Mouse (Mus musculus) forebrain, embryonic 11.5 days (tissue): Measurements from ENCODE around the gene Lrrn1. TPM values are rescaled to one million over a fixed set of nuclear protein-coding genes. Genes with fewer than 3 reads are reported as not detected.

Source experiments
- ATAC-seq: fragments of 200-750 bp; cut with Nextera tagmentation; replicated peaks from 2 replicates; pipeline ENCODE4 v1.8.0; 2017; ENCODE audit warnings: moderate TSS enrichment; ENCODE audit not compliant: low FRiP score
- DNase-seq: peaks from one replicate; pipeline ENCODE4 v3.0.0-alpha.2; 2017; ENCODE audit warnings: low spot score
- H3K27ac ChIP-seq: fragments of 300-500 bp; sonication (generic); 2 replicates; pipeline ENCODE4 v1.5.1; 2014; ENCODE audit warnings: low read depth, low read length
- H3K27me3 ChIP-seq: fragments of 300-500 bp; sonication (generic); 2 replicates; pipeline ENCODE4 v1.6.1; 2014; ENCODE audit warnings: mild to moderate bottlenecking, low read length, mixed read lengths; ENCODE audit not compliant: control insufficient read depth, insufficient read depth
- H3K36me3 ChIP-seq: fragments of 300-500 bp; sonication (generic); 2 replicates; pipeline ENCODE4 v1.6.1; 2014; ENCODE audit warnings: mild to moderate bottlenecking, low read length, moderate library complexity, mixed read lengths; ENCODE audit not compliant: control insufficient read depth, insufficient read depth
- H3K4me1 ChIP-seq: fragments of 300-500 bp; sonication (generic); replicated peaks from 2 replicates; pipeline ENCODE4 v1.6.1; 2014; ENCODE audit warnings: low read length, mixed read lengths; ENCODE audit not compliant: control insufficient read depth, insufficient read depth
- H3K4me2 ChIP-seq: fragments of 300-500 bp; sonication (generic); 2 replicates; pipeline ENCODE4 v1.6.1; 2014; ENCODE audit warnings: low read depth, mild to moderate bottlenecking, low read length, moderate library complexity, mixed read lengths; ENCODE audit not compliant: severe bottlenecking
- H3K4me3 ChIP-seq: fragments of 300-500 bp; sonication (generic); 2 replicates; pipeline ENCODE4 v1.5.1; 2014; ENCODE audit warnings: low read depth, low read length
- H3K9ac ChIP-seq: fragments of 300-500 bp; sonication (generic); 2 replicates; pipeline ENCODE4 v1.6.1; 2014; ENCODE audit warnings: low read length
- H3K9me3 ChIP-seq: fragments of 300-500 bp; sonication (generic); 2 replicates; pipeline ENCODE4 v1.6.1; 2016; ENCODE audit warnings: low read length, mixed read lengths; ENCODE audit not compliant: control insufficient read depth
- WGBS: fragments of 180-500 bp; shearing (Covaris S2); extraction: QIAGEN DNeasy Blood & Tissue Kit; methylation state at CpG from one replicate; pipeline ENCODE4 v1.1.7; 2014; 5-methylcytosine and 5-hydroxymethylcytosine counted together
- polyA plus RNA-seq: library from polyadenylated mRNA; unstranded; fragments of >200 nt; fragmentation: Nextera tagmentation; extraction: Ambion mirVana; gene quantifications from 2 replicates; pipeline ENCODE4 v1.2.1, GENCODE M21; 2014

The Lrrn1 gene
- polyA plus RNA-seq, 1 experiment from 2014 or later = 228 TPM

GRCm38 (mm10) chr6:107562255-107562654 lies 32.7 kb downstream of the Lrrn1 start:
- Histone ChIP-seq H3K27ac (no peak overlapping the region), H3K9ac (no peak overlapping the region), H3K27me3 (no peaks in the 10 kb centered on the region), H3K36me3 (peaks cover under 1% of the 10 kb centered on the region; the same call in 1 of the 2 replicates), H3K9me3 (no peaks in the 10 kb centered on the region), H3K4me2 (no peak overlapping the region), H3K4me1 (no peaks in the 10 kb centered on the region), H3K4me3 (no peak overlapping the region)
- WGBS = 95% methylated on average over 2 of the region's 2 CpGs
- DNase-seq (no peak), ATAC-seq (no peak)

- no peaks in the 10 kb centered on the region for H3K9me3 ChIP-seq
- no peaks in the 10 kb centered on the region for H3K4me1 ChIP-seq
- no peaks in the 10 kb centered on the region for H3K27me3 ChIP-seq
- H3K9ac ChIP-seq = no peak overlapping the region
- peaks cover 6% of the 10 kb centered on the region; the same call in 1 of the 2 replicates for H3K36me3 ChIP-seq
- H3K4me3 ChIP-seq = no peak overlapping the region
- H3K4me2 ChIP-seq = no peak overlapping the region
- ATAC-seq = no peak
- WGBS = 89% methylated on average over 12 of the region's 12 CpGs
- no peak overlapping the region for H3K27ac ChIP-seq
- DNase-seq = no peak
Measured at GRCm38 (mm10) chr6:107566944-107567634, 37.5 kb downstream of the Lrrn1 start.

DNA sequence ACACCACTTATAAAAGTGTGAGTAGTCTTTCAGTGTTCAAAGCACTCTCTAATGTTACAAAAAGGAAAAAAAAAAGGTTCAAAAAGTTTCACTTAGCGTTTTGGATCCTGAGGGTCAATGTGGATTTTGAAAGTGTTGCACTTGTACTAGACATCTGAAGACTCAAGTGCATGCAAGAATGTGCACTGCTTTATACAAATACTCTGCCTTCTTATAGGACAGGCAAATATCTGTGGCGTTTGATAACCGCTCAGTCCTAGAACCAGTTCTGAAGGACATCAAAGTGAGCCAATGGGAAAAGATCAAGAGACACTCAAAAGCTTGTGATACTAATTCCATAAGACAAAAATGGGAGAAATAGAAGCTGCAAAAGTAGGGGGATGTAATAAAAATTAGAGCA lies 45.0 kb downstream of the Lrrn1 start:
- DNase-seq = no peak
- H3K9ac ChIP-seq = no peak overlapping the region
- H3K4me2 ChIP-seq = no peak overlapping the region
- no peaks in the 10 kb centered on the region for H3K9me3 ChIP-seq
- H3K27ac ChIP-seq = no peak overlapping the region
- H3K4me1 ChIP-seq = no peaks in the 10 kb centered on the region
- no peaks in the 10 kb centered on the region for H3K27me3 ChIP-seq
- H3K4me3 ChIP-seq = no peak overlapping the region
- no peaks in the 10 kb centered on the region for H3K36me3 ChIP-seq
- ATAC-seq = no peak
- 94% methylated on average over 3 of the region's 3 CpGs for WGBS

DNA sequence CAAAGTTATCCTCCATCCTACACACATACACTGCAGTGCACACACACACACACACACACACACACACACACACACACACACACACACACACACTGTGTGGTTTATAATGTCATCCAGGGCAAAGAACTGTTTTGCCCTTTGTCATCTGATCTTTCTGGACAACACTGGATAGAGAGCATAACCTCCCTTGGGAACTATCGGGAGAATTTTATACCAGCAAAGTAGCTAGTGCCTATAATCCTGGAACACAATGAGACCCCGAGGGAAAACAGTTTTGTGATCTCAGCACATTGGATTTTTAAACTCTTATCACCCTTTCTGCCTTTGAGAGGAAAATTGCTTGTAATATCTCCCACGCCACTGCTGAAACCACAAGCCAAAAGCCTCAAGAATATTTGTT lies 45.8 kb downstream of the Lrrn1 start:
- H3K36me3 ChIP-seq = no peaks in the 10 kb centered on the region
- WGBS = 74% methylated on average over 3 of the region's 3 CpGs
- H3K9me3 ChIP-seq = no peaks in the 10 kb centered on the region
- H3K4me1 ChIP-seq = no peaks in the 10 kb centered on the region
- no peak overlapping the region for H3K9ac ChIP-seq
- H3K4me3 ChIP-seq = no peak overlapping the region
- DNase-seq (no peak), ATAC-seq (no peak)
- H3K27ac ChIP-seq = no peak overlapping the region
- H3K4me2 ChIP-seq = no peak overlapping the region
- H3K27me3 ChIP-seq = no peaks in the 10 kb centered on the region

GRCm38 (mm10) chr6:107577309-107577708 lies 47.7 kb downstream of the Lrrn1 start:
- H3K4me3 ChIP-seq = no peak overlapping the region
- no peaks in the 10 kb centered on the region for H3K4me1 ChIP-seq
- H3K9me3 ChIP-seq = no peaks in the 10 kb centered on the region
- no peak for ATAC-seq
- no peaks in the 10 kb centered on the region for H3K27me3 ChIP-seq
- H3K36me3 ChIP-seq = no peaks in the 10 kb centered on the region
- H3K27ac ChIP-seq = no peak overlapping the region
- H3K4me2 ChIP-seq = no peak overlapping the region
- no peak overlapping the region for H3K9ac ChIP-seq
- 98% methylated on average over 8 of the region's 8 CpGs for WGBS
- no peak for DNase-seq

GRCm38 (mm10) chr6:107583759-107584383 lies 54.3 kb downstream of the Lrrn1 start:
- Histone ChIP-seq H3K9me3 (no peaks in the 10 kb centered on the region), H3K4me1 (no peaks in the 10 kb centered on the region), H3K27me3 (no peaks in the 10 kb centered on the region), H3K36me3 (no peaks in the 10 kb centered on the region), H3K4me3 (no peak overlapping the region), H3K9ac (no peak overlapping the region), H3K27ac (no peak overlapping the region), H3K4me2 (no peak overlapping the region)
- WGBS = 89% methylated on average over 1 of the region's 1 CpGs
- DNase-seq = no peak
- ATAC-seq = no peak

GRCm38 (mm10) chr6:107605151-107605550 lies 75.6 kb downstream of the Lrrn1 start:
- DNase-seq = no peak

DNA sequence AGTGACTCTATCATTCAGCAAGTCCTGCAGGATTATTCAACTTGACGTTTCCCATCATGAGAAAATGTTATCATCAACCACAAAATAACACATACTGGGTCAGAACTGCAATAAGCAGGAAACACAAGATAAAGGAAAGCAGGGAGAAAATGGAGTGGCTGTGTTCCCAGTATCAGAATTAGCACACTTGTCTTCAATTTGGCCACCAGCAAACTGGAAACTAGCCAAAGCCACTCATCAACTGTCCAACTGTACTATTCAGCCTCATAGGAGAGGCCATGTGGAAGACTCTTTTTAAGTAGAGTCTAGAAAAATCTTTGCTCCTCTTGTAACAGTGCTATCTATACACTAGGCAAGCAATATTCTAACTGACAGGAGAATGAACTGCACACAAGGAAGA lies 84.7 kb downstream of the Lrrn1 start:
- Histone ChIP-seq H3K4me1 (no peaks in the 10 kb centered on the region), H3K4me3 (no peak overlapping the region), H3K36me3 (no peaks in the 10 kb centered on the region), H3K9ac (no peak overlapping the region), H3K27ac (no peak overlapping the region), H3K9me3 (no peaks in the 10 kb centered on the region), H3K4me2 (no peak overlapping the region), H3K27me3 (no peaks in the 10 kb centered on the region)
- DNase-seq (no peak), ATAC-seq (no peak)
- WGBS = 81% methylated on average over 1 of the region's 1 CpGs

More at GRCm38 (mm10) chr6:107605151-107605550, 75.6 kb downstream of the Lrrn1 start:
- no peaks in the 10 kb centered on the region for H3K27me3 ChIP-seq
- no peak overlapping the region for H3K4me2 ChIP-seq
- ATAC-seq = no peak
- H3K36me3 ChIP-seq = no peaks in the 10 kb centered on the region
- no peak overlapping the region for H3K27ac ChIP-seq
- H3K4me3 ChIP-seq = no peak overlapping the region
- no peaks in the 10 kb centered on the region for H3K9me3 ChIP-seq
- H3K4me1 ChIP-seq = no peaks in the 10 kb centered on the region
- H3K9ac ChIP-seq = no peak overlapping the region
